Mouse (Mus musculus): ENCODE results near the gene Clasp1. TPM values are rescaled to one million over a fixed set of nuclear protein-coding genes. Genes with fewer than 3 reads are reported as not detected.
A peak's percentile ranks its signal among the peaks of the same experiment; 100 is the strongest.

Clasp1 gene
- polyA plus RNA-seq, 1 experiment from 2014 or later: 90.6 TPM

GRCm38 (mm10) chr1:118627781-118628464 is 239.1 kb downstream of the Clasp1 start, which contains the start of gene Tfcp2l1:
TSS of gene Tfcp2l1 (plus strand) at chr1:118627945.
- H3K4me3 ChIP-seq (ENCODE audit: low read depth, low read length): peak within 1 kb of the TSS; percentile 50
- no peak within 1 kb of the TSS for H3K27ac ChIP-seq (ENCODE audit: low read depth, low read length)
- under 1% methylated on average over 48 of the region's 48 CpGs for WGBS
- peak; percentile 88 for ATAC-seq (ENCODE audit: low FRiP score)
- H3K36me3 ChIP-seq (ENCODE audit: control insufficient read depth, insufficient read depth, low read length): no peaks in the 10 kb centered on the region
- H3K4me2 ChIP-seq: peak within 1 kb of the TSS; percentile 95
- H3K9me3 ChIP-seq (ENCODE audit: control insufficient read depth, low read length): no peaks in the 10 kb centered on the region
- H3K27me3 ChIP-seq (ENCODE audit: control insufficient read depth, insufficient read depth, low read length): peaks cover 17% of the 10 kb centered on the region
- H3K9ac ChIP-seq (ENCODE audit: low read length): peak within 1 kb of the TSS; percentile 46
- H3K4me1 ChIP-seq (ENCODE audit: control insufficient read depth, insufficient read depth, low read length): peaks cover 8% of the 10 kb centered on the region
- peak; percentile 96 for DNase-seq (ENCODE audit: low spot score, missing footprints)

- ATAC-seq (ENCODE audit: low FRiP score) (no peak), DNase-seq (ENCODE audit: low spot score, missing footprints) (no peak)
- Histone ChIP-seq H3K9me3 (ENCODE audit: control insufficient read depth, low read length) (no peaks in the 10 kb centered on the region), H3K4me2 (no peak overlapping the region), H3K27ac (ENCODE audit: low read depth, low read length) (no peak overlapping the region), H3K4me1 (ENCODE audit: control insufficient read depth, insufficient read depth, low read length) (no peaks in the 10 kb centered on the region), H3K27me3 (ENCODE audit: control insufficient read depth, insufficient read depth, low read length) (peaks cover 3% of the 10 kb centered on the region), H3K36me3 (ENCODE audit: control insufficient read depth, insufficient read depth, low read length) (no peaks in the 10 kb centered on the region), H3K4me3 (ENCODE audit: low read depth, low read length) (no peak overlapping the region), H3K9ac (ENCODE audit: low read length) (no peak overlapping the region)
- 84% methylated on average over 4 of the region's 4 CpGs for WGBS
Observed at GRCm38 (mm10) chr1:118633415-118633980, 244.6 kb downstream of the Clasp1 start.

DNA sequence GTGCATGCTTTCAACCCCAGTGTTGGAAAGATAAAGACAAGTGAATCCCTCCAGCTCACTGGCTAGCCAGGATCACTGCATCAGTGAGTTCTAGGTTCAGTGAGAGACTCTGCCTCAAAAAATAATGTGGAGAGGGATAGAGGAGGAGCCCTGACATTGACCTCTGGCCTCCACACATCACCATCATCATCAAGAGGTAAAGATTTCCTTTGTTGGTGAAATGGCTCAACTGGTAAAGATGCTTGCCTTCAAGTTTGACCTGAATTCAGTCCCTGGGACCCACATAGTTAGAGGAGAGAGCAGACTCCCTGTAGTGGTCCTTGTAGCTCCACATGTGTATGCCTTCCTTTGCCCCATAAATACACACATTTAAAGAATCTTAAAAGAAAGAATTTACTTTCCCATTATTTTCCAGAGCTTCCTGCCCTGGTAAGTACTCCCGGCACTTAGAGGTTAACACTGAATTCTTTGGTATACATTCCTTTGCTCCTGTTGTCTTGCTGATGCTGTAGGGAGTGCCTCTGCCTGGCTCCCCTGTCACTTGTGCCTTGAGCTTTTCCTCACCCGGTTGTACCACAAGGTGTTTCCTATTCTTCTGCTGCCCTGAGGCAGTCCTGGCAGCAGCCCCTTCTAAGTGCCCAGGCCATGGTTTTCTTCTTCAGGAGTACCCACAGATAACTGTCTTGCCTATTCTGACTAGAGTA is 253.6 kb downstream of the Clasp1 start:
- H3K4me3 ChIP-seq (ENCODE audit: low read depth, low read length): no peak overlapping the region
- WGBS: 78% methylated on average over 2 of the region's 2 CpGs
- no peaks in the 10 kb centered on the region for H3K9me3 ChIP-seq (ENCODE audit: control insufficient read depth, low read length)
- H3K4me2 ChIP-seq: no peak overlapping the region
- H3K27me3 ChIP-seq (ENCODE audit: control insufficient read depth, insufficient read depth, low read length): no peaks in the 10 kb centered on the region
- no peak overlapping the region for H3K27ac ChIP-seq (ENCODE audit: low read depth, low read length)
- no peak for DNase-seq (ENCODE audit: low spot score, missing footprints)
- no peaks in the 10 kb centered on the region for H3K36me3 ChIP-seq (ENCODE audit: control insufficient read depth, insufficient read depth, low read length)
- ATAC-seq (ENCODE audit: low FRiP score): no peak
- no peak overlapping the region for H3K9ac ChIP-seq (ENCODE audit: low read length)
- no peaks in the 10 kb centered on the region for H3K4me1 ChIP-seq (ENCODE audit: control insufficient read depth, insufficient read depth, low read length)

- Histone ChIP-seq H3K9ac (ENCODE audit: low read length) (no peak overlapping the region), H3K9me3 (ENCODE audit: control insufficient read depth, low read length) (no peaks in the 10 kb centered on the region), H3K4me1 (ENCODE audit: control insufficient read depth, insufficient read depth, low read length) (no peaks in the 10 kb centered on the region), H3K27me3 (ENCODE audit: control insufficient read depth, insufficient read depth, low read length) (no peaks in the 10 kb centered on the region), H3K27ac (ENCODE audit: low read depth, low read length) (no peak overlapping the region), H3K4me2 (no peak overlapping the region), H3K36me3 (ENCODE audit: control insufficient read depth, insufficient read depth, low read length) (no peaks in the 10 kb centered on the region), H3K4me3 (ENCODE audit: low read depth, low read length) (no peak overlapping the region)
- ATAC-seq (ENCODE audit: low FRiP score) (no peak), DNase-seq (ENCODE audit: low spot score, missing footprints) (no peak)
- 63% methylated on average over 9 of the region's 9 CpGs for WGBS
Observed at GRCm38 (mm10) chr1:118643138-118643979, 254.5 kb downstream of the Clasp1 start.

GRCm38 (mm10) chr1:118645701-118646100 is 256.8 kb downstream of the Clasp1 start:
- 69% methylated on average over 4 of the region's 4 CpGs for WGBS
- H3K27ac ChIP-seq (ENCODE audit: low read depth, low read length): no peak overlapping the region
- H3K9me3 ChIP-seq (ENCODE audit: control insufficient read depth, low read length): no peaks in the 10 kb centered on the region
- H3K4me2 ChIP-seq: no peak overlapping the region
- no peaks in the 10 kb centered on the region for H3K27me3 ChIP-seq (ENCODE audit: control insufficient read depth, insufficient read depth, low read length)
- H3K4me3 ChIP-seq (ENCODE audit: low read depth, low read length): no peak overlapping the region
- no peak overlapping the region for H3K9ac ChIP-seq (ENCODE audit: low read length)
- H3K4me1 ChIP-seq (ENCODE audit: control insufficient read depth, insufficient read depth, low read length): no peaks in the 10 kb centered on the region
- no peaks in the 10 kb centered on the region for H3K36me3 ChIP-seq (ENCODE audit: control insufficient read depth, insufficient read depth, low read length)
- DNase-seq (ENCODE audit: low spot score, missing footprints) (no peak), ATAC-seq (ENCODE audit: low FRiP score) (no peak)

DNA sequence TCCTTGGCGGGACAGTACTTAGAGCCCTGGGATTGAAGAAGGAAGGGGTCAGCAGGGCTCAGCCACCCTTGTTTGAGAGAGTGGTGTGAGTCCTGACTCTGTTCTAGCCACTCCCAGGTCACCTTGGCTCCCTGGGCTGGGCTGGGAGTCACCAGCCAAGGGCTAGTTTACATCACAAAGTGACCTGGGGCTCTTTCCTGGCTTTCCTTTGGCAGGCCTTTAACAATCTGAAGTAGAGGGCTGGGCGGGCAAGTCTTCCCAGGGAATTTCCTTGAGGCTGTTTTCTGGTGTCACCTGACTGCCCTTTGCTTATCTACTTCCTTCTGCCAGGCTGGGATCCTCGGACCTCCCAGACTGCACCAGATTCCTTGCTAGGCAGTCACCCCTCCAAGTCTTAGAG is 259.2 kb downstream of the Clasp1 start:
- peak; percentile 71 for DNase-seq (ENCODE audit: low spot score, missing footprints)
- ATAC-seq (ENCODE audit: low FRiP score): no peak
- 31% methylated on average over 3 of the region's 3 CpGs for WGBS
- H3K4me3 ChIP-seq (ENCODE audit: low read depth, low read length): no peak overlapping the region
- no peaks in the 10 kb centered on the region for H3K36me3 ChIP-seq (ENCODE audit: control insufficient read depth, insufficient read depth, low read length)
- no peak overlapping the region for H3K27ac ChIP-seq (ENCODE audit: low read depth, low read length)
- H3K9me3 ChIP-seq (ENCODE audit: control insufficient read depth, low read length): no peaks in the 10 kb centered on the region
- H3K27me3 ChIP-seq (ENCODE audit: control insufficient read depth, insufficient read depth, low read length): no peaks in the 10 kb centered on the region
- no peak overlapping the region for H3K9ac ChIP-seq (ENCODE audit: low read length)
- no peaks in the 10 kb centered on the region; the same call in 1 of the 2 replicates for H3K4me1 ChIP-seq (ENCODE audit: control insufficient read depth, insufficient read depth, low read length)
- H3K4me2 ChIP-seq: no peak overlapping the region

DNA sequence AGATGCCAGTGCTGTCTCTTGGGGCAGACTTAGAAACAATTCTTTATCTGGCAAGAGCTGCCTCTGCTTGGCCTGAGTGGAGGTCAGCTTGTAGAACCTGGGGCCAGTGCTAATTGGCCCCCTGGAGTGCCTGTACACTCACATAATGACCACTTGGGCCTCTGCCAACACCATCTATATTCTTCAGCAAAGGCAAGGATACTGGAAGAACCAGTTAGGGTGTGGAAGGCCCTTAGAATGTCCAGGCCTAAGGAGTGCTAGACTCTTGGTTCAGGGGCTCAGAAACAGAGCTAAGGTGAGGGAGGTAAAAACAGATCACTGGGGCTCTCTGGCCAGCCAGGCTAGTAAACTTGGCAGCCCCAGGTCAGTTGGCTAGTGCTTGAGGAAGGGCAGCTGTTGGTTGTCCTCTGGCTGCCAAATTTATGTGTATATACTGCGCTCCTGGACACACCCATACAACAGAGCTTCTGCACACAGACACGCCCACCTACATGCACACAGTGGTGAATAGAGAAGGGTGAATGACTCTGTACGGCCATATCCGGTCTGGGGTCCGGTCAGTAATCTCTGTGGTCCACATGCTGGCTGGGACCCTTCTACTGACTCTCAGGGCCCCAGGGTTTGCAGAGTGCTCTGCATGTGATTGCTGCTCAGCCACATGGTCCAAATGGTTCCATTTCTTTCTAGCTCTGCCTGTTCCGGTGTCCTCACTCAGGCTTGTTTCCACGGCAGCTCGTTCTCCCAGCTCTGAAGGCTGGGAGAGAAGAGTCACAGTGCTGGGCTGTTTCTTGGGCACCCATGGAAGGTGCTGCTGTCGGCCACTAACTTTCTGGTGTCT is 261.3 kb downstream of the Clasp1 start:
- no peaks in the 10 kb centered on the region for H3K36me3 ChIP-seq (ENCODE audit: control insufficient read depth, insufficient read depth, low read length)
- no peak overlapping the region for H3K9ac ChIP-seq (ENCODE audit: low read length)
- DNase-seq (ENCODE audit: low spot score, missing footprints) (peak; percentile 62), ATAC-seq (ENCODE audit: low FRiP score) (0 out of 2 replicates have a peak, but pooled peaks have one; percentile 14)
- 85% methylated on average over 9 of the region's 9 CpGs for WGBS
- H3K4me3 ChIP-seq (ENCODE audit: low read depth, low read length): no peak overlapping the region
- no peak overlapping the region for H3K4me2 ChIP-seq
- no peak overlapping the region for H3K27ac ChIP-seq (ENCODE audit: low read depth, low read length)
- no peaks in the 10 kb centered on the region for H3K9me3 ChIP-seq (ENCODE audit: control insufficient read depth, low read length)
- H3K27me3 ChIP-seq (ENCODE audit: control insufficient read depth, insufficient read depth, low read length): no peaks in the 10 kb centered on the region
- H3K4me1 ChIP-seq (ENCODE audit: control insufficient read depth, insufficient read depth, low read length): no peaks in the 10 kb centered on the region; the same call in 1 of the 2 replicates

GRCm38 (mm10) chr1:118650771-118651080 is 261.9 kb downstream of the Clasp1 start:
- Histone ChIP-seq H3K4me3 (ENCODE audit: low read depth, low read length) (no peak overlapping the region), H3K9ac (ENCODE audit: low read length) (no peak overlapping the region), H3K36me3 (ENCODE audit: control insufficient read depth, insufficient read depth, low read length) (no peaks in the 10 kb centered on the region), H3K4me2 (no peak overlapping the region), H3K27me3 (ENCODE audit: control insufficient read depth, insufficient read depth, low read length) (no peaks in the 10 kb centered on the region), H3K27ac (ENCODE audit: low read depth, low read length) (no peak overlapping the region), H3K9me3 (ENCODE audit: control insufficient read depth, low read length) (no peaks in the 10 kb centered on the region), H3K4me1 (ENCODE audit: control insufficient read depth, insufficient read depth, low read length) (no peaks in the 10 kb centered on the region; the same call in 1 of the 2 replicates)
- DNase-seq (ENCODE audit: low spot score, missing footprints) (no peak), ATAC-seq (ENCODE audit: low FRiP score) (no peak)
- 60% methylated on average over 3 of the region's 3 CpGs for WGBS

Measured in midbrain, embryonic 11.5 days (tissue).